Mouse (Mus musculus): ENCODE results near the gene Jph4.

GRCm38 (mm10) chr14:55161098-55161634 lies 44.4 kb upstream of the Jph4 start:
- no peak for TF ChIP-seq POLR2A (IDR thresholded peaks at IDR 0.05; ENCODE audit: low read depth, low read length)
- TF ChIP-seq CTCF (conservative IDR thresholded peaks at IDR 0.05; ENCODE audit: insufficient read depth, insufficient read length, low read depth, low read length) = peak; percentile 91
